Mouse (Mus musculus): ENCODE measurements around the gene Tenm3.

DNA sequence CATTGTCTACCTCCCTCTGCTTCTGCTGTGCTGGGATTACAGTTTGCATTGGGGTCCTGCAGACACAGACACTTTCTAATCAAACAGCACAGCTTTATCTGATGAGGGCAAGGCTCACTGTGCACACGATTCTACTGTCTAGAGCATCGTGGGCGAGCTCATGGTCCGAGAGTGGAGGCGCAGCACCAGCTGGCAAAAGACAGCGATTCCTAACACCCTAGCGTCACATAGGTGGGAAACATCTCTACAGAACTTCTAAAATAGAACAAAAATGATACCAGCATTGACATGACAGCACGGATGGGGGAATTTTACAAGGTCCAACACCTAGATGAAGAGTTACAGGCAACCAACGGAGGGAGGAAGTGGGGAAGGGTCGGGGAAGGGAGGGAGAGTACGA lies 561.9 kb downstream of the Tenm3 start:
- TF ChIP-seq USF1 (IDR thresholded peaks at IDR 0.05; ENCODE audit: low read depth) = no peak
- no peak for TF ChIP-seq CTCF (IDR thresholded peaks at IDR 0.05; ENCODE audit: control insufficient read depth, insufficient read depth, insufficient read length)
- no peak for TF ChIP-seq MAX (IDR thresholded peaks at IDR 0.05)
- no peak for TF ChIP-seq MYOG (IDR thresholded peaks at IDR 0.05; ENCODE audit: control insufficient read depth, extremely low read depth, insufficient read length)
